Mouse (Mus musculus) liver, postnatal 0 days (tissue): Measurements from ENCODE around the gene Plekhf1. TPM values are rescaled to one million over a fixed set of nuclear protein-coding genes. Genes with fewer than 3 reads are reported as not detected.

Source experiments
- ATAC-seq: fragments of 200-750 bp; cut with Nextera tagmentation; 2 replicates; pipeline ENCODE4 v1.8.0; 2017; ENCODE audit warnings: mild to moderate bottlenecking, moderate library complexity
- DNase-seq: peaks from one replicate; pipeline ENCODE4 v3.0.0-alpha.2; 2016
- H3K27ac ChIP-seq: fragments of 300-500 bp; sonication (generic); 2 replicates; pipeline ENCODE4 v1.5.1; 2014; ENCODE audit warnings: antibody characterized with exemption, moderate library complexity, mild to moderate bottlenecking, low read depth
- H3K27me3 ChIP-seq: fragments of 300-500 bp; sonication (generic); 2 replicates; pipeline ENCODE4 v1.6.1; 2014; ENCODE audit warnings: low read length, control low read depth, mixed read lengths; ENCODE audit not compliant: insufficient read depth
- H3K36me3 ChIP-seq: fragments of 300-500 bp; sonication (generic); replicated peaks from 2 replicates; pipeline ENCODE4 v1.6.1; 2014; ENCODE audit warnings: mild to moderate bottlenecking, control low read depth, low read length, moderate library complexity, mixed read lengths; ENCODE audit not compliant: insufficient read depth
- H3K4me1 ChIP-seq: fragments of 300-500 bp; sonication (generic); 2 replicates; pipeline ENCODE4 v1.6.1; 2014; ENCODE audit warnings: antibody characterized with exemption, mild to moderate bottlenecking, control low read depth; ENCODE audit not compliant: insufficient read depth
- H3K4me2 ChIP-seq: fragments of 300-500 bp; sonication (generic); 2 replicates; pipeline ENCODE4 v1.6.1; 2014; ENCODE audit warnings: low read depth, mild to moderate bottlenecking, low read length, moderate library complexity, mixed read lengths
- H3K4me3 ChIP-seq: fragments of 300-500 bp; sonication (generic); 2 replicates; pipeline ENCODE4 v1.5.1; 2014; ENCODE audit warnings: low read depth, low read length
- H3K9ac ChIP-seq: fragments of 300-500 bp; sonication (generic); replicated peaks from 2 replicates; pipeline ENCODE4 v1.6.1; 2014; ENCODE audit warnings: mild to moderate bottlenecking, moderate library complexity
- H3K9me3 ChIP-seq: fragments of 300-500 bp; sonication (generic); 2 replicates; pipeline ENCODE4 v1.6.1; 2016; ENCODE audit warnings: mild to moderate bottlenecking, control low read depth, low read length, mixed read lengths
- CTCF ChIP-seq: sonication (generic); IDR thresholded peaks from 2 replicates; pipeline ENCODE4 v1.5.1; 2016; ENCODE audit warnings: antibody characterized with exemption, low read depth
- EP300 ChIP-seq: IDR thresholded peaks from 2 replicates; pipeline ENCODE4 v1.6.1; 2016; ENCODE audit warnings: antibody characterized with exemption, low read depth, mild to moderate bottlenecking
- WGBS: fragments of 180-500 bp; shearing (Covaris S2); extraction: QIAGEN DNeasy Blood & Tissue Kit; methylation state at CpG from one replicate; pipeline ENCODE4 v1.1.7; 2014; ENCODE audit not compliant: insufficient replicate concordance; 5-methylcytosine and 5-hydroxymethylcytosine counted together
- polyA plus RNA-seq: library from polyadenylated mRNA; unstranded; fragments of >200 nt; fragmentation: Nextera tagmentation; extraction: Ambion mirVana; gene quantifications from 2 replicates; pipeline ENCODE4 v1.2.1, GENCODE M21; 2015

Plekhf1 gene
- polyA plus RNA-seq, 1 experiment from 2014 or later: 0.58 TPM

DNA sequence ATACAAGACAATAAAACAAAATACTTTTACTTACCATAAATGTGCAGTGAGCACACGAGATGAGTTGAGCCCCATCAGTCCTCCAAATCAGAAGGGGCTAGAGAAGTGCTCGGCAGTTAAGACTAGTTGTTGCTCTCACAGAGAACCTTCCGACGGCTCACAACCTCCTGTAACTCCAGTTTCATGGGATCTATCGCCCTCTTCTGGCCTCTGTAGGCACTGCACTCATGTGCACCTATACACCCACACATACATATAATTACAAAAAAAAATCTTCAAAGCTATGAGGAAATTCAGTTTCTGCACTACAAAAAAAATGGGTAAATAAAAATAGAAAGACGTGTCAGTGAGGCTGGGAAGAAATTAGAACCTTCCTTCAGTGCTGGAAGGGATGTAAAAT is 23.5 kb downstream of the Plekhf1 start:
- Histone ChIP-seq H3K4me1 (peaks cover 6% of the 10 kb centered on the region; the same call in 1 of the 2 replicates), H3K4me3 (no peak overlapping the region), H3K27me3 (no peaks in the 10 kb centered on the region), H3K9me3 (no peaks in the 10 kb centered on the region), H3K36me3 (no peaks in the 10 kb centered on the region), H3K4me2 (no peak overlapping the region), H3K9ac (no peak overlapping the region), H3K27ac (no peak overlapping the region)
- TF ChIP-seq CTCF (peak; percentile 37), EP300 (no peak)
- ATAC-seq (no peak), DNase-seq (no peak)
- WGBS: 80% methylated on average over 6 of the region's 6 CpGs

DNA sequence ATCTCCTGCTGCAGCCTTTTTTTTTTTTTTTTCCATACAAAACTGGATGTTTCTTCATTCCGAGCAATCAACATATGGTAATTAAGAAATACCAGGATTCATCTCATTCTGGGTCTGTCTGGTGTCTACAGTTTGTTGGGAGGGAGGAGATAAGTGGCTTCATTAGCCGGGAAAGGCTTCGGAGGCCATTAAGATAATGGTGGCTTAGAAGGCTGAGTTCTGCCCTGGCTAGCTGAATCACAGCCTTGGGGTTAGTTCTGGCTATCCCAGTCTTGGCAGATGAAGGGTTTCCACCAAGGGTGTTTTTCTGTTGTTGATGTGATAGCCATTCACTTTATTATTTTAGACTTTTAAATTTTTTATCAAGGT is 26.5 kb downstream of the Plekhf1 start:
- no peaks in the 10 kb centered on the region for H3K9me3 ChIP-seq
- H3K4me1 ChIP-seq: peaks cover 6% of the 10 kb centered on the region; the same call in 1 of the 2 replicates
- H3K36me3 ChIP-seq: peaks cover 4% of the 10 kb centered on the region; the same call in 1 of the 2 replicates
- TF ChIP-seq EP300: no peak
- TF ChIP-seq CTCF: no peak
- no peaks in the 10 kb centered on the region for H3K27me3 ChIP-seq
- DNase-seq: no peak
- H3K9ac ChIP-seq: no peak overlapping the region
- WGBS: 36% methylated on average over 3 of the region's 3 CpGs
- no peak for ATAC-seq
- no peak overlapping the region for H3K4me3 ChIP-seq
- no peak overlapping the region for H3K27ac ChIP-seq
- H3K4me2 ChIP-seq: no peak overlapping the region

DNA sequence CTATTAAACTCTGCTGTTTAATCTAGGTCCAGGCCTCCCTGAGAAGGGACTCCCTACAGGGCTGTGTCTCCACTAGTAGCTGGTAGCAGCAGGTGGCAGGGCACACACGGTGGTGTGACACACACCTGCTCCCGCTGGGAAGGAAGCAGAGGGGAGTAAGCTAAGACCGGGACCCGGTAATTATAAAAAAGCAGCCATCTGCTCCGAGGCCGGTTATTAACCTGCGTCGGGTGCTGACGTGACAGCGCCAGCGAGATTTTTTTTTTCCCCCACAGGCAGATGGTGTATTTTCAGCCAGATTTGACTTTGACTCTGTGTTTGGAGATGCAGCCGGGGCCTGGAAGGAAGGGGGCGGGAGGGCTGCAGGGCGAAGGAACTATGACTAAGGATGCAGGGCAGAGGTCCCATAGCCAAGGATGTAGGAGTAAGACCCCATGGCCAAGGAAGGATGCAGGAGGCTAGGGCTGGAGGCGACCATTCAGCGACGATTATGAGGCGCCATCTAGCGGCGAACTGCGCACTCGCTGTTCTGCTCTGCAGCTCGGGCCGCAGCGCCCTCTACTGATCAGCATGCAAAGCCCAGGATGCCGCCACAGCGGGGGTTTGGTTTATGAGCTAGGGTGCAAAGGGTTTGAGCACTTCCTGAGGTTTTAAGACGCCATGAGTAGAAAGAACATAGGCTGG is 27.1 kb downstream of the Plekhf1 start:
- peak overlapping the region; percentile 41; the same call in 1 of the 2 replicates for H3K9ac ChIP-seq
- 4% methylated on average over 28 of the region's 28 CpGs for WGBS
- peak overlapping the region; percentile 76 for H3K27ac ChIP-seq
- H3K27me3 ChIP-seq: no peaks in the 10 kb centered on the region
- TF ChIP-seq EP300 (no peak), CTCF (peak; percentile 100)
- no peaks in the 10 kb centered on the region for H3K9me3 ChIP-seq
- peak overlapping the region; percentile 20 for H3K4me3 ChIP-seq
- ATAC-seq (peak; percentile 86), DNase-seq (peak; percentile 89)
- H3K36me3 ChIP-seq: peaks cover 6% of the 10 kb centered on the region; the same call in 1 of the 2 replicates
- H3K4me1 ChIP-seq: peaks cover 6% of the 10 kb centered on the region; the same call in 1 of the 2 replicates
- H3K4me2 ChIP-seq: peak overlapping the region; percentile 62

DNA sequence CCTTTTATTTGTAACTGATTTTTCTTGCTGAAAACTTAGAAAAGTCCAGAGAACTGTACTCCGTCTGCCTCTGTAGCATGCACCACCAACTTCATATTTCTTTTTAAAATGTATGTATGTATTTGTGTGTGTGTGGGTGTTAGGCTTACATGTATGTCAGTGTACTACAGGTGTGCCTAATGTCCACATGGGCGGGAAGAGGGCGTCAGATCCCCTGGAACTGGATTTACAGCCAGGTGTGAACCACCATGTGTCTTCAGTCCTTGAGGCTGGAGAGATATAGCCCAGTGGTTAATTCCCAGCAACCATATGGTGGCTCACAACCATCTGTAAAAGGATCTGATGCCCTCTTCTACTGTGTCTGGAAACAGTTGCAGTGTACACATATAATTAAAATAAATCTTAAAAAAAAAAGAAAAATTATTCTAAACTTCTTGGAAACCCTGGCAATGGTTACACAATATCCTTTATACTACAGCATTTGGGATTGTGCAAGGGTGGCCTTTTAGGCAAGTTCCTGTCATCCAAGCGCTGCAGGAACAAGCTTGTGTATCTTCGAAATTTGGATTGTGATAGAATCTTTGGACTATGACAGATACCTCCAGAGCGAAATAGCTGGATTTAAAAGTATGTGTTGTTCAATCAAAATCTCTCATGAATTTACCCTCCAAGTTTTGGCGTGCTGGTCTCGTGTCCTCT is 27.8 kb downstream of the Plekhf1 start:
- ATAC-seq (peak; percentile 37; the same call in 1 of the 2 replicates), DNase-seq (no peak)
- Histone ChIP-seq H3K36me3 (peaks cover 9% of the 10 kb centered on the region), H3K4me3 (no peak overlapping the region), H3K27me3 (no peaks in the 10 kb centered on the region), H3K27ac (peak overlapping the region; percentile 76), H3K9me3 (no peaks in the 10 kb centered on the region), H3K4me1 (peaks cover 6% of the 10 kb centered on the region; the same call in 1 of the 2 replicates), H3K4me2 (peak overlapping the region; percentile 62), H3K9ac (peak overlapping the region; percentile 41; the same call in 1 of the 2 replicates)
- TF ChIP-seq EP300 (no peak), CTCF (no peak)
- WGBS: 49% methylated on average over 8 of the region's 8 CpGs

DNA sequence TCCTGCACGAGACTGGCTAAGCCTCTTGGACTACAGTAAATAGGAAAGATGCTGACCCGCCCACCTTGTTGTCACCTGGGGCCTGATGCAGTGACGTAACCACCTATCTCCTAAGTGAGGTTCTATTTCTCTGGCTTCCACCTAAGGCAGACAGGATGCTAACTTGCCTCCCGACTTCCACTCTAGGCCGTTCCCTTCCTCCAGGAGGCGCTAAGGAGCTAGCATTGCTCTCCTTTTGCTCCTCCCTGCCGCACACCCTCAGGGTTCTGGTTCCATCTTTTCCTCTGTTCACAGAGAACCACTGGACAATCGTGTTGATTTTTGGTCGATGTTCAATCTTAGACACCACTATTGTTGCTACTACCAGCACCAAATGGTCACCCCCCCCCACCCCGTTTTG is 36.2 kb downstream of the Plekhf1 start:
- peaks cover 26% of the 10 kb centered on the region for H3K4me1 ChIP-seq
- TF ChIP-seq CTCF (peak; percentile 56), EP300 (no peak)
- 61% methylated on average over 10 of the region's 10 CpGs for WGBS
- no peak overlapping the region for H3K27ac ChIP-seq
- no peak overlapping the region for H3K4me3 ChIP-seq
- H3K36me3 ChIP-seq: peaks cover 46% of the 10 kb centered on the region
- ATAC-seq (no peak), DNase-seq (peak; percentile 44)
- no peaks in the 10 kb centered on the region for H3K27me3 ChIP-seq
- no peak overlapping the region for H3K4me2 ChIP-seq
- no peaks in the 10 kb centered on the region for H3K9me3 ChIP-seq
- no peak overlapping the region for H3K9ac ChIP-seq

DNA sequence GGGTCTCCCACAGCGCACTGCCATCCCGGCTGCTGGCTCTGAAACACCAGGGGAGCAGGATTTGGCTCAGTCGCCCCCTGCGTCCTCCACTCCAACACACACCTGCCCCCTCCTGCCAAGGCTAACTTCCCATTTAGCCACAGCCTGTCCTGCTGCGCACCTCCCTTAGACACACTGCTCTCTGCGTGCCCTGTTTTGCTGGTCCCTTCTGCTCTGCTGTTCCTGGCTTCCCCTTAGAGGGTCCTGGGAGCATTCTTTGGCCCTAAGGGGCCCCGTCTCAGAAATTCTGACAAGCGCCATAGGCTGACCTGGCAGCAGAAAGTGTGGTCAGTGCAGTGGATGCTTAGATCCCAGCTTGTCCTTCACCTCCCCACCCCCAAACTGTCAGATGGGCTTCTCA is 36.7 kb downstream of the Plekhf1 start:
- WGBS: 87% methylated on average over 8 of the region's 8 CpGs
- peaks cover 43% of the 10 kb centered on the region for H3K36me3 ChIP-seq
- no peak overlapping the region for H3K9ac ChIP-seq
- H3K4me3 ChIP-seq: no peak overlapping the region
- H3K27ac ChIP-seq: no peak overlapping the region
- H3K27me3 ChIP-seq: no peaks in the 10 kb centered on the region
- no peak for ATAC-seq
- TF ChIP-seq CTCF (no peak), EP300 (no peak)
- no peak overlapping the region for H3K4me2 ChIP-seq
- no peak for DNase-seq
- H3K4me1 ChIP-seq: peaks cover 31% of the 10 kb centered on the region
- no peaks in the 10 kb centered on the region for H3K9me3 ChIP-seq
